Mouse (Mus musculus): Measurements from ENCODE around the gene Dmbx1. TPM values are rescaled to one million over a fixed set of nuclear protein-coding genes. Genes with fewer than 3 reads are reported as not detected.

Gene Dmbx1
- polyA plus RNA-seq, 2 experiments: not detected

DNA sequence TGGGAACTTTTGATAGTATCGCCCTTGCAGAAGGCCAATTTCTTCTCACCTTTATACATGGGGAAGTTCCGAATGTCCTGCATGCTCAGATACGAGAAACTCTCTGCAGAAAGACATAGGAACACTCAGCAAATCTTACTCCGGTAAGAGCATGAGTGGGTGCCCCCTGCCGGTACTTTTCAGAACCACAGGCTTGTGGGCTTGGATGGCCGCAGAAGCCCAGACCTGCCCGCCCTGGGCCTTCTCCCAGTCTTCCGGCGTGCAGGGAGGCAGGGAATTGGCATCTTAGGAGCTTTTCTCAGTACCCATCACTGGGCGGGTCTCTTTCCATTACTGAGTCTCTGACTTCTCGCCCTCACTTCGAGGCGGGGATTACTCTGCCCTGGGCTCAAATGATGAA lies 44.4 kb upstream of the Dmbx1 start:
- Histone ChIP-seq H3K4me2 (ENCODE audit: low read depth) (no peak overlapping the region), H3K27me3 (ENCODE audit: control insufficient read depth, insufficient read depth, low read length) (peaks cover 22% of the 10 kb centered on the region), H3K4me1 (replicated peaks; ENCODE audit: control insufficient read depth in 2 of 2, insufficient read depth in 2 of 2, low read length in 1 of 2) (peaks cover 0 to 3% of the 10 kb centered on the region in 2 experiments; a peak in 2 of 4 replicates), H3K4me3 (ENCODE audit: insufficient read depth in 1 of 2, low read depth in 2 of 2, low read length in 2 of 2) (no peak overlapping the region), H3K9me3 (ENCODE audit: control insufficient read depth, low read length) (no peaks in the 10 kb centered on the region), H3K27ac (no peak overlapping the region), H3K9ac (replicated peaks) (no peak overlapping the region), H3K36me3 (replicated peaks; ENCODE audit: control insufficient read depth, insufficient read depth, low read depth) (no peaks in the 10 kb centered on the region)
- DNase-seq (ENCODE audit: low read depth in 3 of 3, low spot score in 3 of 3) (no peak), ATAC-seq (ENCODE audit: insufficient read depth) (no peak)
- 5% methylated on average over 13 of the region's 13 CpGs for WGBS (ENCODE audit: insufficient replicate concordance)
- TF ChIP-seq CTCF (IDR thresholded peaks at IDR 0.05; ENCODE audit: low read depth): peak; percentile 81
- no peak for TF ChIP-seq EP300 (IDR thresholded peaks at IDR 0.05; ENCODE audit: low read depth)

DNA sequence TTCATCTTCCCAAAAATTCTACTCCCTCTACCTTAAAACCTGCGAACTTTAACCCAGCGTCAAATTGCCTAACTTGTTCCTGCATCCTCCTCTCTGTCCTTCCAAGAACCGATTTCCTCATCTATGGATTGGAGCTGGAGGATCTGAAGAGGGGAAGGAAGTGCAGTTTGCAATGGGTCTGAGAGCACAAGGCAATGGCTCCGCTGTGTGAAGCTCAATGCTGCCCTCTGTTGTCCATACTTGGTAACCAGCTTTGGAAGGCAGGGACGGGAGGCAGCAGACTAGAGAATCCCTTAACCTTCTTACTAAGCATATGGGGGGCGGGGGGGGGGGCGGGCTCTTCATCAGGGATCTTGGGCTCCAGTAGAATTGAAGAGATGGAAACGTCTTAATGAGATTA lies 41.0 kb upstream of the Dmbx1 start:
- Histone ChIP-seq H3K27me3 (ENCODE audit: control insufficient read depth, insufficient read depth, low read length) (peaks cover 39% of the 10 kb centered on the region), H3K27ac (no peak overlapping the region)

DNA sequence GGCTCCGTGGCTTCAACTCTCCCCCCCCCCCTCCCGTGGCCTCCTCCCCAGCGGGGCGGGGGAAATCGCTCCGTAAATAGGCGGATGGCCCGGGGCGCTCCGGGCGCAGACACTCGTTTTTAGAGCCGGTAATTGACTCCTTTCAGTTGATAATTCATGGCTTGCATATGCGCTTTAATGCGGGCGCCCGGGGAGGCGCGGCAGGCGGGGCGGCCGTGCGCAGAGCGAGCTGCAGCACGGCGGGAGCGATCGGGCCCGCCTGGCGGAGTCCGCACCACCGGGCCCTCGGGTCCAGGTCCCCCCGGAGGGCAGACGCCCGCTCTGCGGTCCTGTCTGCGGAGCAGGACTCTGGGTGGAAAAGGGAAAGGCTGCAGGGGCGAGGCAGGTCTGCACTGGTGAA lies 39.7 kb upstream of the Dmbx1 start:
- Histone ChIP-seq H3K27ac (no peak overlapping the region), H3K9me3 (ENCODE audit: control insufficient read depth, low read length) (no peaks in the 10 kb centered on the region), H3K27me3 (ENCODE audit: control insufficient read depth, insufficient read depth, low read length) (peaks cover 39% of the 10 kb centered on the region), H3K9ac (replicated peaks) (no peak overlapping the region), H3K4me1 (replicated peaks; ENCODE audit: control insufficient read depth in 2 of 2, insufficient read depth in 2 of 2, low read length in 1 of 2) (no peaks in the 10 kb centered on the region; a peak in 2 of 4 replicates), H3K36me3 (replicated peaks; ENCODE audit: control insufficient read depth, insufficient read depth, low read depth) (no peaks in the 10 kb centered on the region), H3K4me3 (ENCODE audit: insufficient read depth in 1 of 2, low read depth in 2 of 2, low read length in 2 of 2) (peak overlapping the region in 1 of 2 experiments; percentile 5; a peak in 1 of 4 replicates), H3K4me2 (ENCODE audit: low read depth) (peak overlapping the region; percentile 18; the same call in 1 of the 2 replicates)
- WGBS (ENCODE audit: insufficient replicate concordance): 2% methylated on average over 38 of the region's 39 CpGs
- ATAC-seq (ENCODE audit: insufficient read depth) (no peak), DNase-seq (ENCODE audit: low read depth in 3 of 3, low spot score in 3 of 3) (no peak)
- TF ChIP-seq CTCF (IDR thresholded peaks at IDR 0.05; ENCODE audit: low read depth): no peak
- no peak for TF ChIP-seq EP300 (IDR thresholded peaks at IDR 0.05; ENCODE audit: low read depth)

More for the DNA sequence above, 41.0 kb upstream of the Dmbx1 start:
- DNase-seq (ENCODE audit: low read depth in 3 of 3, low spot score in 3 of 3): peak; percentile 39 to 46 (median 42)
- H3K36me3 ChIP-seq (replicated peaks; ENCODE audit: control insufficient read depth, insufficient read depth, low read depth): no peaks in the 10 kb centered on the region
- no peaks in the 10 kb centered on the region for H3K9me3 ChIP-seq (ENCODE audit: control insufficient read depth, low read length)
- no peak overlapping the region for H3K4me3 ChIP-seq (ENCODE audit: insufficient read depth in 1 of 2, low read depth in 2 of 2, low read length in 2 of 2)
- no peak for TF ChIP-seq EP300 (IDR thresholded peaks at IDR 0.05; ENCODE audit: low read depth)
- TF ChIP-seq CTCF (IDR thresholded peaks at IDR 0.05; ENCODE audit: low read depth): peak; percentile 88
- peaks cover 0 to 3% of the 10 kb centered on the region in 2 experiments; a peak in 2 of 4 replicates for H3K4me1 ChIP-seq (replicated peaks; ENCODE audit: control insufficient read depth in 2 of 2, insufficient read depth in 2 of 2, low read length in 1 of 2)
- WGBS (ENCODE audit: insufficient replicate concordance): 0% methylated on average over 8 of the region's 8 CpGs
- ATAC-seq (ENCODE audit: insufficient read depth): no peak
- H3K9ac ChIP-seq (replicated peaks): no peak overlapping the region
- no peak overlapping the region for H3K4me2 ChIP-seq (ENCODE audit: low read depth)

DNA sequence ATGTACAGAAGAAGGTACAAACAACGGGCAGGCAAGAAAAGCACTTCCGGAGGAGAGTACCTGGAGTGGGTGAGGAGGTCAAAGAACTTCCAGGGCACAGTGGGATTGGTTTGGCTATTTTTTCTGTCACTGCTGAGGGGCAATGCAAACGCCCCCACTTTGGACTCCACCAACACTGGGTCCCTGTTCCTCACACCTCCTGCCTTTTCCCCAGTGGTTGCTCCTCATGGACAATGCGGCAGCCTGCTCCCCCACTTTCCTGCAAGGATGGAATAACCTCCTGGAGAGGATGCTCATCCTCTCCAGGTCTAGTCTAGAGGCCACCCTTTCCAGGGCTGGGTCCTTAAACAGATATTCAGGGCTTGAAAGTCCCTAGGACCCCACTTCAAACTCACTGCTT lies 39.2 kb upstream of the Dmbx1 start:
- Histone ChIP-seq H3K36me3 (replicated peaks; ENCODE audit: control insufficient read depth, insufficient read depth, low read depth) (no peaks in the 10 kb centered on the region), H3K4me2 (ENCODE audit: low read depth) (no peak overlapping the region), H3K4me1 (replicated peaks; ENCODE audit: control insufficient read depth in 2 of 2, insufficient read depth in 2 of 2, low read length in 1 of 2) (no peaks in the 10 kb centered on the region; a peak in 1 of 4 replicates), H3K9me3 (ENCODE audit: control insufficient read depth, low read length) (no peaks in the 10 kb centered on the region), H3K27me3 (ENCODE audit: control insufficient read depth, insufficient read depth, low read length) (peaks cover 39% of the 10 kb centered on the region), H3K9ac (replicated peaks) (no peak overlapping the region), H3K27ac (no peak overlapping the region), H3K4me3 (ENCODE audit: insufficient read depth in 1 of 2, low read depth in 2 of 2, low read length in 2 of 2) (no peak overlapping the region)
- ATAC-seq (ENCODE audit: insufficient read depth) (no peak), DNase-seq (ENCODE audit: low read depth in 3 of 3, low spot score in 3 of 3) (no peak)
- WGBS (ENCODE audit: insufficient replicate concordance): 27% methylated on average over 4 of the region's 4 CpGs
- TF ChIP-seq CTCF (IDR thresholded peaks at IDR 0.05; ENCODE audit: low read depth): no peak
- TF ChIP-seq EP300 (IDR thresholded peaks at IDR 0.05; ENCODE audit: low read depth): no peak

DNA sequence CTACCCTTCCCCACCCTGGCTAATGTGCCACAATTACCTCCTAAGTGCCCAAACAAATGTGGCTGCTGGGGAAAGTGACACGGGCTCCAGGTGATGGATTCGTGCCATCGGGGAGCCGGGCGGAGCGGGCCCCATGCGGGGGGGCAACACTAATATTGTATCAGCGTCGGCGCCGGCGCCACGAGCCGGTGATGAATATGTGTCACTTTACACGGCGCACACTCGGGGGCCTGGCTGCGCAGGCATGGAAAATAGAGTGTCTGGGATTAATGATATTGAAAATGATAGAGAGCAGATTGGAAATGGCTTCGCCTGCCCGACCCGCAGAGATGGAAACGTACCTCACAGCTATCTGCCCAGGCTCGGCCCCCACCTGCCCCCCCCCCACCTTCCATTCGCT lies 32.8 kb upstream of the Dmbx1 start:
- Histone ChIP-seq H3K4me3 (ENCODE audit: insufficient read depth in 1 of 2, low read depth in 2 of 2, low read length in 2 of 2) (no peak overlapping the region), H3K27ac (no peak overlapping the region), H3K9ac (replicated peaks) (no peak overlapping the region), H3K27me3 (ENCODE audit: control insufficient read depth, insufficient read depth, low read length) (peaks cover 17% of the 10 kb centered on the region), H3K9me3 (ENCODE audit: control insufficient read depth, low read length) (no peaks in the 10 kb centered on the region), H3K4me2 (ENCODE audit: low read depth) (no peak overlapping the region), H3K36me3 (replicated peaks; ENCODE audit: control insufficient read depth, insufficient read depth, low read depth) (no peaks in the 10 kb centered on the region), H3K4me1 (replicated peaks; ENCODE audit: control insufficient read depth in 2 of 2, insufficient read depth in 2 of 2, low read length in 1 of 2) (no peaks in the 10 kb centered on the region)
- 45% methylated on average over 24 of the region's 24 CpGs for WGBS (ENCODE audit: insufficient replicate concordance)
- no peak for ATAC-seq (ENCODE audit: insufficient read depth)
- no peak for DNase-seq (ENCODE audit: low read depth in 3 of 3, low spot score in 3 of 3)
- no peak for TF ChIP-seq EP300 (IDR thresholded peaks at IDR 0.05; ENCODE audit: low read depth)
- no peak for TF ChIP-seq CTCF (IDR thresholded peaks at IDR 0.05; ENCODE audit: low read depth)

Measured in liver, embryonic 14.5 days (tissue).